Mouse (Mus musculus): ENCODE data around the gene Adora3. TPM values are rescaled to one million over a fixed set of nuclear protein-coding genes. Genes with fewer than 3 reads are reported as not detected.

Gene Adora3
- polyA plus RNA-seq, 1 experiment from 2014 or later: 0.15 TPM

- Histone ChIP-seq H3K27me3 (no peaks in the 10 kb centered on the region), H3K36me3 (replicated peaks) (no peaks in the 10 kb centered on the region), H3K9ac (no peak overlapping the region), H3K9me3 (no peaks in the 10 kb centered on the region), H3K4me2 (no peak overlapping the region), H3K4me3 (replicated peaks) (no peak overlapping the region), H3K4me1 (no peaks in the 10 kb centered on the region), H3K27ac (no peak overlapping the region)
- no peak for ATAC-seq (ENCODE audit: low FRiP score)
- 88% methylated on average over 7 of the region's 7 CpGs for WGBS
Observed at GRCm38 (mm10) chr3:105929821-105930220, 59.2 kb downstream of the Adora3 start.

GRCm38 (mm10) chr3:105931095-105931494 lies 60.4 kb downstream of the Adora3 start:
- Histone ChIP-seq H3K9ac (no peak overlapping the region), H3K9me3 (no peaks in the 10 kb centered on the region), H3K27ac (no peak overlapping the region), H3K4me1 (no peaks in the 10 kb centered on the region), H3K4me3 (replicated peaks) (no peak overlapping the region), H3K27me3 (no peaks in the 10 kb centered on the region), H3K36me3 (replicated peaks) (no peaks in the 10 kb centered on the region), H3K4me2 (no peak overlapping the region)
- 88% methylated on average over 2 of the region's 2 CpGs for WGBS
- ATAC-seq (ENCODE audit: low FRiP score): no peak

- no peaks in the 10 kb centered on the region for H3K27me3 ChIP-seq
- no peak within 1 kb of the TSS for H3K4me2 ChIP-seq
- H3K4me3 ChIP-seq (replicated peaks): no peak within 1 kb of the TSS
- no peaks in the 10 kb centered on the region for H3K4me1 ChIP-seq
- no peak within 1 kb of the TSS for H3K27ac ChIP-seq
- no peaks in the 10 kb centered on the region for H3K9me3 ChIP-seq
- no peak within 1 kb of the TSS for H3K9ac ChIP-seq
- WGBS: 81% methylated on average over 8 of the region's 8 CpGs
- peaks cover 3% of the 10 kb centered on the region; the same call in 1 of the 2 replicates for H3K36me3 ChIP-seq (replicated peaks)
- no peak for ATAC-seq (ENCODE audit: low FRiP score)
Observed at GRCm38 (mm10) chr3:105932240-105933071, 61.8 kb downstream of the Adora3 start, which contains the start of gene I830077J02Rik. TSS of gene I830077J02Rik (minus strand) at chr3:105932664.

GRCm38 (mm10) chr3:105933926-105934325 lies 63.3 kb downstream of the Adora3 start:
- Histone ChIP-seq H3K4me1 (no peaks in the 10 kb centered on the region), H3K9ac (no peak overlapping the region), H3K4me3 (replicated peaks) (no peak overlapping the region), H3K9me3 (no peaks in the 10 kb centered on the region), H3K27me3 (no peaks in the 10 kb centered on the region), H3K27ac (no peak overlapping the region), H3K4me2 (no peak overlapping the region), H3K36me3 (replicated peaks) (peaks cover 8% of the 10 kb centered on the region; the same call in 1 of the 2 replicates)
- ATAC-seq (ENCODE audit: low FRiP score): no peak
- WGBS: 94% methylated on average over 6 of the region's 6 CpGs

GRCm38 (mm10) chr3:105935033-105935432 lies 64.4 kb downstream of the Adora3 start:
- H3K36me3 ChIP-seq (replicated peaks): peaks cover 11% of the 10 kb centered on the region
- no peaks in the 10 kb centered on the region for H3K4me1 ChIP-seq
- H3K9ac ChIP-seq: no peak overlapping the region
- H3K4me2 ChIP-seq: no peak overlapping the region
- no peak overlapping the region for H3K27ac ChIP-seq
- H3K9me3 ChIP-seq: no peaks in the 10 kb centered on the region
- ATAC-seq (ENCODE audit: low FRiP score): no peak
- WGBS: 94% methylated on average over 5 of the region's 5 CpGs
- H3K4me3 ChIP-seq (replicated peaks): no peak overlapping the region
- no peaks in the 10 kb centered on the region for H3K27me3 ChIP-seq

GRCm38 (mm10) chr3:105936111-105936510 lies 65.5 kb downstream of the Adora3 start:
- 93% methylated on average over 4 of the region's 4 CpGs for WGBS
- Histone ChIP-seq H3K4me2 (no peak overlapping the region), H3K27me3 (no peaks in the 10 kb centered on the region), H3K27ac (no peak overlapping the region), H3K4me1 (no peaks in the 10 kb centered on the region), H3K36me3 (replicated peaks) (peaks cover 21% of the 10 kb centered on the region), H3K4me3 (replicated peaks) (no peak overlapping the region), H3K9me3 (no peaks in the 10 kb centered on the region), H3K9ac (no peak overlapping the region)
- no peak for ATAC-seq (ENCODE audit: low FRiP score)

GRCm38 (mm10) chr3:105951348-105951747 lies 80.7 kb downstream of the Adora3 start:
- Histone ChIP-seq H3K27ac (no peak overlapping the region), H3K9ac (no peak overlapping the region), H3K36me3 (replicated peaks) (peaks cover 71% of the 10 kb centered on the region), H3K4me1 (no peaks in the 10 kb centered on the region), H3K27me3 (no peaks in the 10 kb centered on the region), H3K4me3 (replicated peaks) (no peak overlapping the region), H3K9me3 (no peaks in the 10 kb centered on the region), H3K4me2 (no peak overlapping the region)
- no peak for ATAC-seq (ENCODE audit: low FRiP score)
- WGBS: 96% methylated on average over 7 of the region's 7 CpGs

- peak overlapping the region; percentile 21; the same call in 1 of the 2 replicates for H3K9ac ChIP-seq
Observed at GRCm38 (mm10) chr3:105957235-105957634, 86.6 kb downstream of the Adora3 start.

GRCm38 (mm10) chr3:105958204-105958603 lies 87.5 kb downstream of the Adora3 start:
- H3K4me3 ChIP-seq (replicated peaks): peak overlapping the region; percentile 89
- no peaks in the 10 kb centered on the region for H3K9me3 ChIP-seq
- peak overlapping the region; percentile 93 for H3K9ac ChIP-seq
- WGBS: 44% methylated on average over 5 of the region's 5 CpGs
- no peak for ATAC-seq (ENCODE audit: low FRiP score)
- no peak overlapping the region for H3K27ac ChIP-seq
- peak overlapping the region; percentile 81 for H3K4me2 ChIP-seq
- H3K4me1 ChIP-seq: peaks cover 26% of the 10 kb centered on the region
- H3K36me3 ChIP-seq (replicated peaks): peaks cover 32% of the 10 kb centered on the region
- H3K27me3 ChIP-seq: no peaks in the 10 kb centered on the region

More at GRCm38 (mm10) chr3:105957235-105957634, 86.6 kb downstream of the Adora3 start:
- Histone ChIP-seq H3K4me1 (peaks cover 26% of the 10 kb centered on the region), H3K27ac (no peak overlapping the region), H3K9me3 (no peaks in the 10 kb centered on the region), H3K27me3 (no peaks in the 10 kb centered on the region), H3K4me2 (no peak overlapping the region; the same call in 1 of the 2 replicates), H3K4me3 (replicated peaks) (no peak overlapping the region), H3K36me3 (replicated peaks) (peaks cover 32% of the 10 kb centered on the region)
- 94% methylated on average over 1 of the region's 1 CpGs for WGBS
- no peak for ATAC-seq (ENCODE audit: low FRiP score)

Other genes with a start within 250 kb of the Adora3 start
- 43.4 and 44.3 TPM in 2 replicates for gene Ddx20, start 183.3 kb upstream of the Adora3 start, polyA plus RNA-seq (2016; fragmentation: Nextera tagmentation; extraction: Ambion mirVana)
- gene Inka2, start 166.3 kb upstream of the Adora3 start, polyA plus RNA-seq (2016; fragmentation: Nextera tagmentation; extraction: Ambion mirVana): 3.6 and 4.1 TPM in 2 replicates
- gene Rap1a, start 69.5 kb upstream of the Adora3 start, polyA plus RNA-seq (2016; fragmentation: Nextera tagmentation; extraction: Ambion mirVana): 71.0 and 81.6 TPM in 2 replicates
- gene Tmigd3, start within 50 bp of the Adora3 start, polyA plus RNA-seq (2016; fragmentation: Nextera tagmentation; extraction: Ambion mirVana): not detected in 2 replicates
- gene I830077J02Rik, start 61.8 kb downstream of the Adora3 start, polyA plus RNA-seq (2016; fragmentation: Nextera tagmentation; extraction: Ambion mirVana): 0.14 and 0.45 TPM in 2 replicates
- 121 and 129 TPM in 2 replicates for gene Wdr77, start 88.5 kb downstream of the Adora3 start, polyA plus RNA-seq (2016; fragmentation: Nextera tagmentation; extraction: Ambion mirVana)
- gene Atp5f1, start 89.2 kb downstream of the Adora3 start, polyA plus RNA-seq (2016; fragmentation: Nextera tagmentation; extraction: Ambion mirVana): 455 and 468 TPM in 2 replicates
- 3.8 and 4.8 TPM in 2 replicates for gene Ovgp1, start 102.9 kb downstream of the Adora3 start, polyA plus RNA-seq (2016; fragmentation: Nextera tagmentation; extraction: Ambion mirVana)
- 0.91 and 3.1 TPM in 2 replicates for gene Pifo, start 143.8 kb downstream of the Adora3 start, polyA plus RNA-seq (2016; fragmentation: Nextera tagmentation; extraction: Ambion mirVana)
- not detected in 2 replicates for gene Chil5, start 162.0 kb downstream of the Adora3 start, polyA plus RNA-seq (2016; fragmentation: Nextera tagmentation; extraction: Ambion mirVana)
- 0.36 TPM in 1 of 2 replicates, not detected in the other for gene Chia1, start 242.4 kb downstream of the Adora3 start, polyA plus RNA-seq (2016; fragmentation: Nextera tagmentation; extraction: Ambion mirVana)